33 mouse cellular contexts compared by ENCODE assay signal in the genomic region with DNA sequence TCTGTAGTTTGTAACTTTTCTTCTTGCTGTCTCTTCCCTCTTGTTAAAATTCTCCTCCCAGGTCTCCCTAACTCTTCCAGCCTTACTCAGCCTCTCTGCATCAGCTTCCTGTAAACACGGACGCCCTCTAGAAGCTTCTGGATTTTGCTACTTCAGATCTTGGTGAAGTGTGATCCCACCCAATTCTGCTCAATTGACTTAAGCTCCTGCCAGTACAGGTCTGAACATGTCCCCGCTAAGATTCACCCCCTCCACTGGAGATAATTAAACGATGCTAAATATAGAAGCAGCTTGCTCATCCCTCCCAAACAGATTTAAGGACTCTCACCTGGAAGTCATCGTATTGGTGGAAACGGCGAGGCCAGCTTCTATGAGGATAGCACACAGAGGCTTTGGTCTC. TPM values are rescaled to one million over a fixed set of nuclear protein-coding genes. Genes with fewer than 3 reads are reported as not detected.
DNase-seq lines count a peak whose midpoint lies in the region; ATAC-seq and TF ChIP-seq lines count a peak whose summit lies in the region.
"Had no signal": no experiment of that assay in that cellular context is flagged by ENCODE, and none has a peak within 500 bp of the region (broad histone marks: within the 10 kb centered on the region; RNA-seq: fewer than 3 reads in every experiment).

No protein-coding gene starts in this region.

- H3K4me2 ChIP-seq in heart, embryonic 12.5 days: 0 out of 2 replicates have a peak overlapping the region, but pooled peaks have one; percentile 10
- H3K4me2 ChIP-seq in embryonic facial prominence, embryonic 14.5 days (ENCODE audit: low read depth, low read length): no peak overlapping the region
- H3K4me2 ChIP-seq: hindbrain, embryonic 12.5 days; liver, embryonic 12.5 days; midbrain, embryonic 12.5 days; neural tube, embryonic 13.5 days had no signal

- no peak for TF ChIP-seq CTCF in ES-Bruce4 (IDR thresholded peaks at IDR 0.05; ENCODE audit: low read depth, low read length)
- TF ChIP-seq CTCF in layer of hippocampus, adult 2 months (conservative IDR thresholded peaks at IDR 0.05): no peak

- 29% methylated on average over 7 of the region's 7 CpGs for WGBS in heart, embryonic 12.5 days
- 48% methylated on average over 7 of the region's 7 CpGs for WGBS in embryonic facial prominence, embryonic 14.5 days

- peaks cover 57% of the 10 kb centered on the region for H3K4me1 ChIP-seq in heart, embryonic 12.5 days (replicated peaks)
- no peaks in the 10 kb centered on the region for H3K4me1 ChIP-seq in ES-Bruce4 (ENCODE audit: control insufficient read depth, insufficient read depth, low read length)
- peaks cover 33% of the 10 kb centered on the region for H3K4me1 ChIP-seq in embryonic facial prominence, embryonic 14.5 days (ENCODE audit: control insufficient read depth, insufficient read depth, low read length)

- no peak overlapping the region for H3K4me3 ChIP-seq in heart, embryonic 12.5 days
- H3K4me3 ChIP-seq in ES-Bruce4 (ENCODE audit: low read depth, low read length): no peak overlapping the region
- H3K4me3 ChIP-seq in embryonic facial prominence, embryonic 14.5 days (ENCODE audit: low read depth, low read length): no peak overlapping the region
- H3K4me3 ChIP-seq in layer of hippocampus, adult 2 months: no peak overlapping the region
- H3K4me3 ChIP-seq: hindbrain, embryonic 12.5 days; liver, embryonic 12.5 days; midbrain, embryonic 12.5 days; neural tube, embryonic 13.5 days had no signal

- no peaks in the 10 kb centered on the region for H3K36me3 ChIP-seq in heart, embryonic 12.5 days
- H3K36me3 ChIP-seq in ES-Bruce4 (ENCODE audit: control insufficient read depth, insufficient read depth, low read length, poor library complexity, severe bottlenecking): no peaks in the 10 kb centered on the region
- no peaks in the 10 kb centered on the region for H3K36me3 ChIP-seq in embryonic facial prominence, embryonic 14.5 days (ENCODE audit: control insufficient read depth, insufficient read depth, low read length)
- H3K36me3 ChIP-seq: G1E; hindbrain, embryonic 12.5 days; liver, embryonic 12.5 days; midbrain, embryonic 12.5 days; neural tube, embryonic 13.5 days had no signal

- peak overlapping the region; percentile 6; the same call in 1 of the 2 replicates for H3K9ac ChIP-seq in heart, embryonic 12.5 days
- no peak overlapping the region for H3K9ac ChIP-seq in ES-Bruce4 (ENCODE audit: low read depth, poor library complexity, severe bottlenecking)
- no peak overlapping the region for H3K9ac ChIP-seq in embryonic facial prominence, embryonic 14.5 days (ENCODE audit: low read depth, low read length)
- H3K9ac ChIP-seq: forebrain, postnatal 0 days; hindbrain, embryonic 12.5 days; liver, embryonic 12.5 days; liver, postnatal 0 days; midbrain, embryonic 12.5 days; neural tube, embryonic 13.5 days had no signal

- no peaks in the 10 kb centered on the region for H3K27me3 ChIP-seq in heart, embryonic 12.5 days (replicated peaks)
- H3K27me3 ChIP-seq in ES-Bruce4 (ENCODE audit: control insufficient read depth, insufficient read depth, low read length, poor library complexity, severe bottlenecking): no peaks in the 10 kb centered on the region
- H3K27me3 ChIP-seq in embryonic facial prominence, embryonic 14.5 days (replicated peaks; ENCODE audit: control insufficient read depth, insufficient read depth, low read length): no peaks in the 10 kb centered on the region
- H3K27me3 ChIP-seq: CH12.LX; neural tube, embryonic 13.5 days had no signal

- 0 out of 2 replicates have a peak overlapping the region, but pooled peaks have one; percentile 32 for H3K27ac ChIP-seq in heart, embryonic 12.5 days (ENCODE audit: poor library complexity, severe bottlenecking)
- peak overlapping the region; percentile 25; the same call in 1 of the 2 replicates for H3K27ac ChIP-seq in ES-Bruce4 (ENCODE audit: insufficient read depth, low read length)
- 0 out of 2 replicates have a peak overlapping the region, but pooled peaks have one; percentile 2 for H3K27ac ChIP-seq in embryonic facial prominence, embryonic 14.5 days (replicated peaks; ENCODE audit: low read depth, low read length)
- H3K27ac ChIP-seq in layer of hippocampus, adult 2 months: no peak overlapping the region
- H3K27ac ChIP-seq: hindbrain, embryonic 12.5 days; liver, embryonic 12.5 days; midbrain, embryonic 12.5 days had no signal

- no peak for DNase-seq in heart, postnatal 4 days
- DNase-seq in R1 (ENCODE audit: low read depth, low spot score): peak; percentile 36
- DNase-seq in embryonic facial prominence, embryonic 14.5 days (ENCODE audit: low spot score): peak; percentile 64
- DNase-seq in layer of hippocampus, adult 2 months (ENCODE audit: low spot score in 2 of 2): no peak
- DNase-seq in ovary, postnatal 36 days (ENCODE audit: low spot score): no peak
- DNase-seq: adrenal gland, postnatal 14 days; cerebellum, adult 11-12 months; cerebellum, adult 9-11 months; embryo, embryonic 11 days; forebrain, postnatal 0 days; heart, postnatal 10 days; kidney, adult 11 months; kidney, postnatal 14 days; left cerebral cortex, postnatal 4 days; liver, postnatal 0 days; lung, postnatal 36 days; retina, postnatal 1 day; spleen, adult 18-20 months; thymus, postnatal 25 days had no signal

- no peak for ATAC-seq in heart, embryonic 12.5 days (ENCODE audit: insufficient number of reproducible peaks, low FRiP score)
- no peak; the same call in 1 of the 2 replicates for ATAC-seq in embryonic facial prominence, embryonic 14.5 days (ENCODE audit: low read depth)
- ATAC-seq: forebrain, postnatal 0 days; inflammation-experienced regulatory T-cells, adult 6 months; liver, embryonic 12.5 days; liver, postnatal 0 days had no signal

- no peak for TF ChIP-seq POLR2A in ES-Bruce4 (IDR thresholded peaks at IDR 0.05; ENCODE audit: insufficient read depth, low read length)

- H3K9me3 ChIP-seq in heart, embryonic 12.5 days (replicated peaks): no peaks in the 10 kb centered on the region
- no peaks in the 10 kb centered on the region for H3K9me3 ChIP-seq in ES-Bruce4 (replicated peaks; ENCODE audit: control insufficient read depth, insufficient read depth, low read length, poor library complexity, severe bottlenecking)
- no peaks in the 10 kb centered on the region for H3K9me3 ChIP-seq in embryonic facial prominence, embryonic 14.5 days (ENCODE audit: control insufficient read depth, low read length)
- H3K9me3 ChIP-seq: G1E; hindbrain, embryonic 12.5 days; liver, embryonic 12.5 days; midbrain, embryonic 12.5 days; neural tube, embryonic 13.5 days had no signal

- TF ChIP-seq EP300 in ES-Bruce4 (IDR thresholded peaks at IDR 0.05; ENCODE audit: insufficient read depth, low read depth, low read length): no peak

RNA-seq across cellular contexts. Expression of gene March10, which starts 53.5 kb away (rescaled TPM):
- polyA plus RNA-seq in heart, embryonic 12.5 days (2016; fragmentation: Nextera tagmentation; extraction: Ambion mirVana): 0.57 TPM in 1 of 2 replicates, not detected in the other
- under 1 TPM in 1 of 2 experiments, not detected in 1; 0.09 TPM for total RNA-seq in heart, postnatal 4 days (2021)
- 0.37 TPM in 1 of 2 replicates, not detected in the other for polyA plus RNA-seq in ES-Bruce4 (2011; ENCODE audit: insufficient read depth, insufficient read length, low read depth, missing spikeins)
- 0.13 and 0.36 TPM in 2 replicates for polyA plus RNA-seq in embryonic facial prominence, embryonic 14.5 days (2014; fragmentation: Nextera tagmentation; extraction: Ambion mirVana)
- under 1 TPM; 0.79 to 0.87 TPM for total RNA-seq in layer of hippocampus, adult 2 months (2021)
- total RNA-seq: adrenal gland, postnatal 14 days; CH12.LX; gastrocnemius, adult 8-10 months; gastrocnemius, postnatal 4 days; heart, postnatal 10 days; megakaryocyte, adult 5-6 weeks had no signal
- polyA plus RNA-seq: G1E; inflammation-experienced regulatory T-cells, adult 6 months; kidney, embryonic 14.5 days; liver, embryonic 12.5 days; liver, postnatal 0 days; neural tube, embryonic 13.5 days; stomach, embryonic 16.5 days had no signal

Comparison
In these comparisons a context has a peak if more than half of its experiments do, and no peak if none do; other contexts are left out.
1. DNase-seq: peak in R1 (single experiment) and embryonic facial prominence, embryonic 14.5 days (single experiment); none in heart, postnatal 4 days (single experiment), layer of hippocampus, adult 2 months (0 of 2) and ovary, postnatal 36 days (single experiment).